Mouse (Mus musculus) liver, adult 2 months (tissue): ENCODE data around the gene Ola1.

ENCODE experiments used
- CTCF ChIP-seq: fragments of 200-500 bp; IDR thresholded peaks from 2 replicates; pipeline ENCODE4 v1.5.1; 2011; ENCODE audit warnings: low read depth, low read length, control low read depth
- POLR2A ChIP-seq: fragments of 200-500 bp; IDR thresholded peaks from 2 replicates; pipeline ENCODE4 v1.6.1; 2011; ENCODE audit warnings: low read length, control low read depth; ENCODE audit not compliant: insufficient read depth; ENCODE audit errors: extremely low read depth

DNA sequence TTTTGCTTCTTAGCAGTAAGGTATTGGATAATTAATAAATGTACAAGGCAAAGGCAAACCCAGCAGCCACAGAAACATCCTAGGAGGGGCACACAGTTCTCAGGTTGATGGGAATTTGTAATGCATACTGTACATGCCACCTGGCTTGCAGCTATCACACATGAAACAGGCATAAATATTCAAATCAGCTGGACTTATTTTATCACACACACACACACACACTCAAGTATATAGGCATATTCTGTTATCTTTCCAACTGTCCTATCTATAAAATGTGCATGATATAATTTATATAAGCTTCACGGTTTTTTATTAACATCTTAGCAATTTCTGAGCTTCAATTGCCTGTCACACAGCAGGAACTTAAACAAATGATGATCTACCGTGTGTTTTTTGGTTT lies 85.8 kb downstream of the Ola1 start:
- TF ChIP-seq CTCF (no peak), POLR2A (no peak)
